Mouse (Mus musculus): ENCODE results near the gene Myo1c. TPM values are rescaled to one million over a fixed set of nuclear protein-coding genes. Genes with fewer than 3 reads are reported as not detected.

The Myo1c gene
- polyA plus RNA-seq, 1 experiment from 2014 or later: 47.5 TPM

- H3K27ac ChIP-seq (replicated peaks in 1 of 2; ENCODE audit: control insufficient read depth in 1 of 2, insufficient read depth in 1 of 2, low read depth in 2 of 2, low read length in 2 of 2): peak overlapping the region; percentile 1 to 62
- H3K36me3 ChIP-seq (ENCODE audit: control insufficient read depth, insufficient read depth, low read length): peaks cover 66% of the 10 kb centered on the region
- H3K27me3 ChIP-seq (ENCODE audit: control insufficient read depth, insufficient read depth, low read length): no peaks in the 10 kb centered on the region
- H3K4me3 ChIP-seq (ENCODE audit: control insufficient read depth in 1 of 2, insufficient read depth in 1 of 2, low read depth in 1 of 2, low read length in 2 of 2): no peak overlapping the region
- 78% methylated on average over 12 of the region's 12 CpGs for WGBS
- H3K4me1 ChIP-seq (ENCODE audit: control insufficient read depth in 2 of 2, insufficient read depth in 2 of 2, low read length in 2 of 2): peaks cover 16 to 41% of the 10 kb centered on the region in 2 experiments
- ATAC-seq (ENCODE audit: insufficient number of reproducible peaks, insufficient read depth, low FRiP score, low read depth): 0 out of 2 replicates have a peak, but pooled peaks have one; percentile 15
- no peaks in the 10 kb centered on the region for H3K9me3 ChIP-seq (ENCODE audit: control insufficient read depth, low read length)
- no peak overlapping the region for H3K4me2 ChIP-seq (ENCODE audit: low read length)
- no peak overlapping the region for H3K9ac ChIP-seq (ENCODE audit: low read length)
These were observed 30.0 kb upstream of the Myo1c start for GRCm38 (mm10) chr11:75620136-75620780.

- peaks cover 16 to 42% of the 10 kb centered on the region in 2 experiments for H3K4me1 ChIP-seq (ENCODE audit: control insufficient read depth in 2 of 2, insufficient read depth in 2 of 2, low read length in 2 of 2)
- WGBS: 79% methylated on average over 2 of the region's 2 CpGs
These were observed 28.9 kb upstream of the Myo1c start for GRCm38 (mm10) chr11:75621426-75621825.

GRCm38 (mm10) chr11:75622588-75623329, 27.5 kb upstream of the Myo1c start:
- H3K4me2 ChIP-seq (ENCODE audit: low read length): no peak overlapping the region
- no peak overlapping the region for H3K4me3 ChIP-seq (ENCODE audit: control insufficient read depth in 1 of 2, insufficient read depth in 1 of 2, low read depth in 1 of 2, low read length in 2 of 2)
- WGBS: 36% methylated on average over 2 of the region's 2 CpGs
- peaks cover 73% of the 10 kb centered on the region for H3K36me3 ChIP-seq (ENCODE audit: control insufficient read depth, insufficient read depth, low read length)
- H3K9ac ChIP-seq (ENCODE audit: low read length): 0 out of 2 replicates have a peak overlapping the region, but pooled peaks have one; percentile 5
- no peaks in the 10 kb centered on the region for H3K9me3 ChIP-seq (ENCODE audit: control insufficient read depth, low read length)
- no peaks in the 10 kb centered on the region for H3K27me3 ChIP-seq (ENCODE audit: control insufficient read depth, insufficient read depth, low read length)
- ATAC-seq (ENCODE audit: insufficient number of reproducible peaks, insufficient read depth, low FRiP score, low read depth): no peak
- peaks cover 16 to 42% of the 10 kb centered on the region in 2 experiments for H3K4me1 ChIP-seq (ENCODE audit: control insufficient read depth in 2 of 2, insufficient read depth in 2 of 2, low read length in 2 of 2)
- peak overlapping the region; percentile 93 to 96 for H3K27ac ChIP-seq (replicated peaks in 1 of 2; ENCODE audit: control insufficient read depth in 1 of 2, insufficient read depth in 1 of 2, low read depth in 2 of 2, low read length in 2 of 2)

More at GRCm38 (mm10) chr11:75621426-75621825, 28.9 kb upstream of the Myo1c start:
- H3K9ac ChIP-seq (ENCODE audit: low read length): no peak overlapping the region
- no peak overlapping the region for H3K4me3 ChIP-seq (ENCODE audit: control insufficient read depth in 1 of 2, insufficient read depth in 1 of 2, low read depth in 1 of 2, low read length in 2 of 2)
- H3K4me2 ChIP-seq (ENCODE audit: low read length): no peak overlapping the region
- ATAC-seq (ENCODE audit: insufficient number of reproducible peaks, insufficient read depth, low FRiP score, low read depth): no peak
- no peaks in the 10 kb centered on the region for H3K9me3 ChIP-seq (ENCODE audit: control insufficient read depth, low read length)
- peaks cover 72% of the 10 kb centered on the region for H3K36me3 ChIP-seq (ENCODE audit: control insufficient read depth, insufficient read depth, low read length)
- H3K27ac ChIP-seq (replicated peaks in 1 of 2; ENCODE audit: control insufficient read depth in 1 of 2, insufficient read depth in 1 of 2, low read depth in 2 of 2, low read length in 2 of 2): peak overlapping the region; percentile 53 to 62; a peak in 3 of 4 replicates
- no peaks in the 10 kb centered on the region for H3K27me3 ChIP-seq (ENCODE audit: control insufficient read depth, insufficient read depth, low read length)

- H3K27me3 ChIP-seq (ENCODE audit: control insufficient read depth, insufficient read depth, low read length): no peaks in the 10 kb centered on the region
- peak overlapping the region; percentile 93 to 96 for H3K27ac ChIP-seq (replicated peaks in 1 of 2; ENCODE audit: control insufficient read depth in 1 of 2, insufficient read depth in 1 of 2, low read depth in 2 of 2, low read length in 2 of 2)
- no peak overlapping the region for H3K4me3 ChIP-seq (ENCODE audit: control insufficient read depth in 1 of 2, insufficient read depth in 1 of 2, low read depth in 1 of 2, low read length in 2 of 2)
- peak overlapping the region; percentile 42; the same call in 1 of the 2 replicates for H3K9ac ChIP-seq (ENCODE audit: low read length)
- peak; percentile 64 for ATAC-seq (ENCODE audit: insufficient number of reproducible peaks, insufficient read depth, low FRiP score, low read depth)
- H3K36me3 ChIP-seq (ENCODE audit: control insufficient read depth, insufficient read depth, low read length): peaks cover 69% of the 10 kb centered on the region
- WGBS: 6% methylated on average over 2 of the region's 2 CpGs
- H3K4me1 ChIP-seq (ENCODE audit: control insufficient read depth in 2 of 2, insufficient read depth in 2 of 2, low read length in 2 of 2): peaks cover 16 to 42% of the 10 kb centered on the region in 2 experiments
- H3K9me3 ChIP-seq (ENCODE audit: control insufficient read depth, low read length): no peaks in the 10 kb centered on the region
- H3K4me2 ChIP-seq (ENCODE audit: low read length): peak overlapping the region; percentile 41
These were observed 26.2 kb upstream of the Myo1c start for GRCm38 (mm10) chr11:75624102-75624554.

- WGBS: 87% methylated on average over 4 of the region's 4 CpGs
- Histone ChIP-seq H3K36me3 (ENCODE audit: control insufficient read depth, insufficient read depth, low read length) (peaks cover 53% of the 10 kb centered on the region), H3K4me1 (ENCODE audit: control insufficient read depth in 2 of 2, insufficient read depth in 2 of 2, low read length in 2 of 2) (peaks cover 14 to 41% of the 10 kb centered on the region in 2 experiments), H3K27me3 (ENCODE audit: control insufficient read depth, insufficient read depth, low read length) (no peaks in the 10 kb centered on the region), H3K9ac (ENCODE audit: low read length) (no peak overlapping the region), H3K27ac (replicated peaks in 1 of 2; ENCODE audit: control insufficient read depth in 1 of 2, insufficient read depth in 1 of 2, low read depth in 2 of 2, low read length in 2 of 2) (peak overlapping the region in 1 of 2 experiments; percentile 93; a peak in 1 of 4 replicates), H3K9me3 (ENCODE audit: control insufficient read depth, low read length) (no peaks in the 10 kb centered on the region), H3K4me3 (ENCODE audit: control insufficient read depth in 1 of 2, insufficient read depth in 1 of 2, low read depth in 1 of 2, low read length in 2 of 2) (no peak overlapping the region), H3K4me2 (ENCODE audit: low read length) (no peak overlapping the region)
- ATAC-seq (ENCODE audit: insufficient number of reproducible peaks, insufficient read depth, low FRiP score, low read depth): no peak
These were observed 24.5 kb upstream of the Myo1c start for GRCm38 (mm10) chr11:75625820-75626219.

GRCm38 (mm10) chr11:75630098-75630497, 20.2 kb upstream of the Myo1c start:
- Histone ChIP-seq H3K36me3 (ENCODE audit: control insufficient read depth, insufficient read depth, low read length) (peaks cover 45% of the 10 kb centered on the region), H3K4me2 (ENCODE audit: low read length) (peak overlapping the region; percentile 80), H3K27ac (replicated peaks in 1 of 2; ENCODE audit: control insufficient read depth in 1 of 2, insufficient read depth in 1 of 2, low read depth in 2 of 2, low read length in 2 of 2) (peak overlapping the region; percentile 86 to 92), H3K4me3 (ENCODE audit: control insufficient read depth in 1 of 2, insufficient read depth in 1 of 2, low read depth in 1 of 2, low read length in 2 of 2) (peak overlapping the region; percentile 65 to 75), H3K9me3 (ENCODE audit: control insufficient read depth, low read length) (no peaks in the 10 kb centered on the region), H3K4me1 (ENCODE audit: control insufficient read depth in 2 of 2, insufficient read depth in 2 of 2, low read length in 2 of 2) (peaks cover 2 to 20% of the 10 kb centered on the region in 2 experiments; a peak in 3 of 4 replicates), H3K27me3 (ENCODE audit: control insufficient read depth, insufficient read depth, low read length) (no peaks in the 10 kb centered on the region), H3K9ac (ENCODE audit: low read length) (peak overlapping the region; percentile 84)
- WGBS: 9% methylated on average over 5 of the region's 5 CpGs
- no peak for ATAC-seq (ENCODE audit: insufficient number of reproducible peaks, insufficient read depth, low FRiP score, low read depth)

GRCm38 (mm10) chr11:75630645-75631229, 19.6 kb upstream of the Myo1c start, which contains the start of gene Inpp5k:
Inpp5k (plus strand) TSS chr11:75630988.
- H3K4me3 ChIP-seq (ENCODE audit: control insufficient read depth in 1 of 2, insufficient read depth in 1 of 2, low read depth in 1 of 2, low read length in 2 of 2): peak within 1 kb of the TSS; percentile 65 to 75
- peaks cover 2 to 17% of the 10 kb centered on the region in 2 experiments; a peak in 3 of 4 replicates for H3K4me1 ChIP-seq (ENCODE audit: control insufficient read depth in 2 of 2, insufficient read depth in 2 of 2, low read length in 2 of 2)
- peak within 1 kb of the TSS; percentile 86 to 92 for H3K27ac ChIP-seq (replicated peaks in 1 of 2; ENCODE audit: control insufficient read depth in 1 of 2, insufficient read depth in 1 of 2, low read depth in 2 of 2, low read length in 2 of 2)
- peak within 1 kb of the TSS; percentile 84 for H3K9ac ChIP-seq (ENCODE audit: low read length)
- 1% methylated on average over 53 of the region's 53 CpGs for WGBS
- no peaks in the 10 kb centered on the region for H3K27me3 ChIP-seq (ENCODE audit: control insufficient read depth, insufficient read depth, low read length)
- H3K4me2 ChIP-seq (ENCODE audit: low read length): peak within 1 kb of the TSS; percentile 80
- no peaks in the 10 kb centered on the region for H3K9me3 ChIP-seq (ENCODE audit: control insufficient read depth, low read length)
- peaks cover 41% of the 10 kb centered on the region for H3K36me3 ChIP-seq (ENCODE audit: control insufficient read depth, insufficient read depth, low read length)
- ATAC-seq (ENCODE audit: insufficient number of reproducible peaks, insufficient read depth, low FRiP score, low read depth): peak; percentile 98
